Mouse (Mus musculus) B cell, adult (primary cell): ENCODE measurements around the gene Six6. TPM values are rescaled to one million over a fixed set of nuclear protein-coding genes. Genes with fewer than 3 reads are reported as not detected.

Experiments
- total RNA-seq: library from RNA; stranded (reverse); gene quantifications from 4 replicates; pipeline ENCODE4 v1.2.4, GENCODE M21; 2023; ENCODE audit not compliant: inconsistent age

Gene Six6
- total RNA-seq = not detected in 4 replicates

GRCm38 (mm10) chr12:72939616-72940015 lies at the start of gene Six6:
Gene Six6 (plus strand): TSS chr12:72939892.

GRCm38 (mm10) chr12:72940071-72940821 lies 554 bp downstream of the Six6 start, which contains the start of gene 4930447C04Rik:
Gene 4930447C04Rik (minus strand): TSS chr12:72940774.

Other genes with a start within 250 kb of the Six6 start
- 122 to 137 TPM (median 125 TPM) in 4 replicates for gene Ppm1a, start 182.4 kb upstream of the Six6 start, total RNA-seq
- gene 4930447C04Rik, start 882 bp downstream of the Six6 start, total RNA-seq = not detected in 4 replicates
- 0.22 TPM in 1 of 4 replicates, not detected in the others for gene Six1, start 114.0 kb downstream of the Six6 start, total RNA-seq
- gene Six4, start 173.6 kb downstream of the Six6 start, total RNA-seq = 0.06 to 0.16 TPM (median 0.13 TPM) in 3 of 4 replicates, not detected in the other
- 14.1 to 17.5 TPM (median 16.6 TPM) in 4 replicates for gene Mnat1, start 183.8 kb downstream of the Six6 start, total RNA-seq